Mouse (Mus musculus) small intestine, adult 2 months (tissue): ENCODE data around the gene Ankrd50.

Experiments used
- CTCF ChIP-seq: fragments of 200-500 bp; IDR thresholded peaks from 2 replicates; pipeline ENCODE4 v1.5.1; 2012; ENCODE audit warnings: low read depth, mild to moderate bottlenecking, control low read depth, inconsistent platforms, low read length, moderate library complexity, mixed read lengths; ENCODE audit not compliant: insufficient replicate concordance, insufficient read length; ENCODE audit errors: extremely low read depth
- POLR2A ChIP-seq: fragments of 200-500 bp; IDR thresholded peaks from 2 replicates; pipeline ENCODE4 v1.6.1; 2012; ENCODE audit warnings: low read depth, mild to moderate bottlenecking, control low read depth, inconsistent platforms, low read length, moderate library complexity

DNA sequence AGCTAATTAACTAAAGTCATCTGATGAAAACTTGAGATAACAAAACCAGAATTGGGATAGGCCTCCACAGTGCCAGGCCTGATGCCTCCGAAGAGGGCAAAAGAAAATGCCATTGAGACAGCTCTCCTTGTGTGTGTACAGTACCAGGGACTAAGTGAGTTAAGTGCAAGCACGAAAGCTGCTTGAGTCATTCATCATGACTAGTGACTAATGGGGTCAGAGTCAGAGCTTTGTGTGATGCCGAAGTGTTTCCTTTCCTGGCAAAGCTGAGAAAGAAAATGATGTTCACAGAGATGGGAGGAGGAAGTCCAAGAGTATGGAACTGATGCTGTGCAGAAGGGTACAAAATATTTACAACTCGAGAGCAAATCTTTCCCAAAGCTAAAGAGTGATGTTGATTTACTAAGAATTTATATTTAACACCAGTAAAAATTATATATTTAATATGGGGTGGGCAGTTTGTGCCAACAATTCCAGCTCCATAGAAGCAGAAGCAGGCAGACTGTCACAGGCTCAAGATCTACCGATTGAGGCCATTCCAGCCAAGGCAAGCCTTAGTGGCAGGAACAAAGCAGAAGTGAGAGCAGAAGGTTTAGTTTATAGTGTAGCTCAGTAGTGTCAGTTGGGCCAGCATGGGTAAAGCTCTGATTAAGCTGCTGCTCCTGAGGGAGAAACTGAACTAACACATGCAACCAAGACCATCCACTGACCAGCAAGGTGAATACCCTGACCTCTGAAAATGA is 25.0 kb downstream of the Ankrd50 start:
- no peak for TF ChIP-seq CTCF
- no peak for TF ChIP-seq POLR2A
